Mouse (Mus musculus) myocyte (in vitro differentiated cells): ENCODE data around the gene Ddx19b. TPM values are rescaled to one million over a fixed set of nuclear protein-coding genes. Genes with fewer than 3 reads are reported as not detected.
"Not testable (repeated sequence)": the region's sequence is repeated elsewhere in the genome, so short reads cannot be mapped to it uniquely, and the experiment has no call there.

Source experiments
- H3K27me3 ChIP-seq: one replicate; pipeline ENCODE4 v1.6.1; 2011; ENCODE audit not compliant: control insufficient read depth, insufficient read depth, insufficient read length
- H3K36me3 ChIP-seq: one replicate; pipeline ENCODE4 v1.6.1; 2011; ENCODE audit not compliant: control insufficient read depth, insufficient read depth
- H3K4me2 ChIP-seq: one replicate; pipeline ENCODE4 v1.6.1; 2011; ENCODE audit warnings: low read depth, control low read depth
- H3K4me3 ChIP-seq: one replicate; pipeline ENCODE4 v1.5.1; 2011; ENCODE audit warnings: mild to moderate bottlenecking, control low read depth, moderate library complexity
- H3K79me2 ChIP-seq: one replicate; pipeline ENCODE4 v1.6.1; 2011; ENCODE audit not compliant: control insufficient read depth, insufficient read depth
- H3ac ChIP-seq: one replicate; pipeline ENCODE4 v1.6.1; 2011; ENCODE audit not compliant: control insufficient read depth, insufficient read length
- CEBPB ChIP-seq: IDR thresholded peaks from 2 replicates; pipeline ENCODE4 v1.6.1; 2011; ENCODE audit warnings: mild to moderate bottlenecking, moderate library complexity; ENCODE audit not compliant: poor library complexity, insufficient read depth, severe bottlenecking
- E2F4 ChIP-seq: IDR thresholded peaks from one replicate; pipeline ENCODE4 v1.6.1; 2011; ENCODE audit warnings: mild to moderate bottlenecking, control low read depth, moderate library complexity; ENCODE audit not compliant: insufficient read depth
- MAX ChIP-seq: IDR thresholded peaks from one replicate; pipeline ENCODE4 v1.6.1; 2011; ENCODE audit warnings: low read depth, mild to moderate bottlenecking, control low read depth
- MYOD1 ChIP-seq, 3 experiments: IDR thresholded peaks; one replicate each; pipeline ENCODE4 v1.6.1; 2011; ENCODE audit warnings: control low read depth in 2 of 3, low read depth in 2 of 3, mild to moderate bottlenecking in 2 of 3, moderate library complexity in 1 of 3; ENCODE audit not compliant: insufficient read length in 2 of 3, control insufficient read depth in 1 of 3
- MYOG ChIP-seq, 3 experiments: IDR thresholded peaks; one replicate each; pipeline ENCODE4 v1.6.1; 2011; ENCODE audit warnings: control low read depth in 2 of 3, low read depth in 2 of 3, mild to moderate bottlenecking in 2 of 3; ENCODE audit not compliant: insufficient read length in 2 of 3, control insufficient read depth in 1 of 3, insufficient read depth in 1 of 3
- POLR2A ChIP-seq: IDR thresholded peaks from one replicate; pipeline ENCODE4 v1.6.1; 2011; ENCODE audit warnings: low read depth, mild to moderate bottlenecking, control low read depth, moderate library complexity; ENCODE audit not compliant: insufficient read length
- POLR2AphosphoS2 ChIP-seq: IDR thresholded peaks from one replicate; pipeline ENCODE4 v1.6.1; 2011; ENCODE audit warnings: low read depth, control low read depth; ENCODE audit not compliant: insufficient read length
- REST ChIP-seq: IDR thresholded peaks from one replicate; pipeline ENCODE4 v1.6.1; 2011; ENCODE audit warnings: mild to moderate bottlenecking, control low read depth, moderate library complexity; ENCODE audit not compliant: insufficient read depth, insufficient read length
- SRF ChIP-seq: IDR thresholded peaks from one replicate; pipeline ENCODE4 v1.6.1; 2011; ENCODE audit warnings: low read depth; ENCODE audit not compliant: control insufficient read depth, insufficient read length
- TCF12 ChIP-seq: IDR thresholded peaks from one replicate; pipeline ENCODE4 v1.6.1; 2011; ENCODE audit warnings: mild to moderate bottlenecking, control low read depth; ENCODE audit not compliant: poor library complexity, insufficient read depth, severe bottlenecking
- TCF3 ChIP-seq: IDR thresholded peaks from one replicate; pipeline ENCODE4 v1.6.1; 2011; ENCODE audit warnings: low read depth, control low read depth; ENCODE audit not compliant: insufficient read length
- USF1 ChIP-seq: IDR thresholded peaks from one replicate; pipeline ENCODE4 v1.6.1; 2011; ENCODE audit warnings: low read depth, mild to moderate bottlenecking, control low read depth, moderate library complexity
- polyA plus RNA-seq: library from polyadenylated mRNA; unstranded; fragments of >200 nt; fragmentation: generic; extraction: Trizol; gene quantifications from one replicate; pipeline ENCODE4 v1.2.1, GENCODE M21; 2012; ENCODE audit warnings: missing spikeins

The Ddx19b gene
- polyA plus RNA-seq, 1 experiment: 5.9 TPM

- Histone ChIP-seq H3ac (no peak overlapping the region), H3K27me3 (no peaks in the 10 kb centered on the region), H3K79me2 (peaks cover 7% of the 10 kb centered on the region), H3K36me3 (peaks cover 48% of the 10 kb centered on the region), H3K4me3 (no peak overlapping the region), H3K4me2 (no peak overlapping the region)
- no peak for TF ChIP-seq SRF
Observed at GRCm38 (mm10) chr8:110987805-110988744, 43.5 kb downstream of the Ddx19b start.

DNA sequence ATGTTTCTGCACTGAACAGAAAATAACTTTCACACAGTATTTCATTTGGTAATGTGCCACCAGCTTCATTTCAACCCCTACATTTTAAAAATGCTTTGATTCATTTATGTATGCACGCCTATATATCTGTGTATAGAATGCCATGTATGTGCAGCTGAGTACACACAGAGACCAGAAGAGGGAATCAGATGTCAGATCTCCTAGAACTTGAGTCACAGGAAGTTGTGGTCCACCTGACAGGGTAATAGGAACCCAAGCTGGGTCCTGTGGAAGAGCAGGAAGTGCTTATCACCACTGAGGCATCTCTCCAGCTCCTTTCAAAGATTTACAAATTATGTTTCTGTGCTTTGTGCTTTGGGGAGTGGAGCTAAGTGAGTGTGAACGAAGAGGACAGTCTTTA is 50.2 kb downstream of the Ddx19b start:
- no peak for TF ChIP-seq MAX
- TF ChIP-seq E2F4: no peak
- TF ChIP-seq MYOG (IDR thresholded peaks at IDR 0.05; ENCODE audit: control insufficient read depth in 1 of 3, insufficient read depth in 1 of 3, insufficient read length in 2 of 3, low read depth in 2 of 3): no peak
- no peak for TF ChIP-seq MYOD1 (IDR thresholded peaks at IDR 0.05; ENCODE audit: control insufficient read depth in 1 of 3, insufficient read length in 2 of 3, low read depth in 2 of 3)
- no peak for TF ChIP-seq USF1
- TF ChIP-seq POLR2AphosphoS2: no peak
- TF ChIP-seq SRF: no peak
- TF ChIP-seq TCF12: no peak
- TF ChIP-seq POLR2A: no peak
- TF ChIP-seq CEBPB: no peak
- no peak for TF ChIP-seq TCF3
- TF ChIP-seq REST: no peak
- Histone ChIP-seq H3K4me2 (no peak overlapping the region), H3K79me2 (no peaks in the 10 kb centered on the region), H3K27me3 (no peaks in the 10 kb centered on the region), H3K36me3 (peaks cover 50% of the 10 kb centered on the region), H3ac (no peak overlapping the region), H3K4me3 (no peak overlapping the region)

DNA sequence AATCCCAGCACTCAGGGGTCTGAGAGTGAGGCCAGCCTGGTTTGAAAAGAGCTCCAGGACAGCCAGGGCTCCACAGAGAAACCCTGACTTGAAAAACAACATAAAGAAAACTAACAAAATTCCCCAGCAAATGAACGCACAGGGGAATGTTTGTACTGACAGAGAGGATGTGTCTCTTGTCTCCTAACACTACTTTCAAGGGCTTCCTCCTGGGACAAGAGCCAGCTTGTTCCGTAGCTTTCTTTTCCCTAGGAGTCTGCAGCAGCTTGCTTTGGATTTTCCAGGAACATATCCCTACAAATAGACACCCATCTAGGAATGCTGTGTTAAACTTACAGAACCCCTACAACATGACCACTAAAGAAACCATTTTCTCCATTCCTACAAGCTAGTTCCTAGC is 53.6 kb downstream of the Ddx19b start:
- not testable (repeated sequence) for H3ac ChIP-seq, H3K79me2 ChIP-seq, H3K4me2 ChIP-seq, H3K27me3 ChIP-seq, H3K4me3 ChIP-seq
- peaks cover 35% of the 10 kb centered on the region for H3K36me3 ChIP-seq

GRCm38 (mm10) chr8:110976532-110976931 is 55.0 kb downstream of the Ddx19b start:
- peak; percentile 79 for TF ChIP-seq POLR2AphosphoS2
- H3K36me3 ChIP-seq: peaks cover 32% of the 10 kb centered on the region
- H3ac ChIP-seq, H3K27me3 ChIP-seq, H3K4me3 ChIP-seq, H3K79me2 ChIP-seq, H3K4me2 ChIP-seq: not testable (repeated sequence)

GRCm38 (mm10) chr8:110969910-110970770 is 61.4 kb downstream of the Ddx19b start:
- Histone ChIP-seq H3ac (no peak overlapping the region), H3K36me3 (peaks cover 56% of the 10 kb centered on the region), H3K79me2 (no peaks in the 10 kb centered on the region), H3K4me3 (no peak overlapping the region), H3K27me3 (no peaks in the 10 kb centered on the region), H3K4me2 (no peak overlapping the region)
- TF ChIP-seq MYOG (IDR thresholded peaks at IDR 0.05; ENCODE audit: control insufficient read depth in 1 of 3, insufficient read depth in 1 of 3, insufficient read length in 2 of 3, low read depth in 2 of 3) (no peak), POLR2AphosphoS2 (peak; percentile 26)

GRCm38 (mm10) chr8:110967326-110967725 is 64.2 kb downstream of the Ddx19b start:
- Histone ChIP-seq H3K27me3 (no peaks in the 10 kb centered on the region), H3K79me2 (no peaks in the 10 kb centered on the region), H3K4me2 (no peak overlapping the region), H3ac (no peak overlapping the region), H3K4me3 (no peak overlapping the region), H3K36me3 (peaks cover 62% of the 10 kb centered on the region)
- no peak for TF ChIP-seq TCF3
- no peak for TF ChIP-seq E2F4
- TF ChIP-seq TCF12: no peak
- TF ChIP-seq MYOG (IDR thresholded peaks at IDR 0.05; ENCODE audit: control insufficient read depth in 1 of 3, insufficient read depth in 1 of 3, insufficient read length in 2 of 3, low read depth in 2 of 3): no peak
- TF ChIP-seq POLR2A: no peak
- no peak for TF ChIP-seq REST
- TF ChIP-seq POLR2AphosphoS2: no peak
- no peak for TF ChIP-seq SRF
